17 mouse cellular contexts compared by ENCODE assay signal in genomic region chr15:57172723-57173122, GRCm38 (mm10).
DNase-seq lines count a peak whose midpoint lies in the region; ATAC-seq and TF ChIP-seq lines count a peak whose summit lies in the region.
"Had no signal": no experiment of that assay in that cellular context is flagged by ENCODE, and none has a peak within 500 bp of the region (broad histone marks: within the 10 kb centered on the region; RNA-seq: fewer than 3 reads in every experiment).

No protein-coding gene starts in this region.

- H3K9me3 ChIP-seq in lung, embryonic 14.5 days (ENCODE audit: low read depth, low read length), result no peaks in the 10 kb centered on the region
- no peaks in the 10 kb centered on the region for H3K9me3 ChIP-seq in embryonic facial prominence, embryonic 11.5 days (replicated peaks; ENCODE audit: control insufficient read depth, low read length)
- no peaks in the 10 kb centered on the region for H3K9me3 ChIP-seq in midbrain, embryonic 16.5 days (replicated peaks; ENCODE audit: control insufficient read depth, low read length, poor library complexity, severe bottlenecking)
- no peaks in the 10 kb centered on the region for H3K9me3 ChIP-seq in kidney, embryonic 16.5 days (ENCODE audit: low read length)
- no peaks in the 10 kb centered on the region for H3K9me3 ChIP-seq in hindbrain, embryonic 16.5 days (ENCODE audit: control insufficient read depth, low read length)

- no peak for ATAC-seq in lung, embryonic 14.5 days (ENCODE audit: insufficient read depth)
- ATAC-seq in embryonic facial prominence, embryonic 11.5 days (replicated peaks; ENCODE audit: insufficient number of reproducible peaks, low FRiP score, low TSS enrichment, low read depth), result no peak
- ATAC-seq in midbrain, embryonic 16.5 days, result peak; percentile 71; the same call in 1 of the 2 replicates
- no peak for ATAC-seq in kidney, embryonic 16.5 days (ENCODE audit: low FRiP score, low TSS enrichment)
- no peak for ATAC-seq in hindbrain, embryonic 16.5 days

- TF ChIP-seq POLR2A in lung, adult 2 months (IDR thresholded peaks at IDR 0.05; ENCODE audit: borderline replicate concordance, extremely low read depth, low read depth, low read length), result no peak

- H3K27ac ChIP-seq in lung, embryonic 14.5 days (ENCODE audit: low read depth), result no peak overlapping the region
- H3K27ac ChIP-seq in embryonic facial prominence, embryonic 11.5 days (replicated peaks; ENCODE audit: low read depth, low read length), result no peak overlapping the region; the same call in 1 of the 2 replicates
- no peak overlapping the region for H3K27ac ChIP-seq in midbrain, embryonic 16.5 days (ENCODE audit: low read length)
- H3K27ac ChIP-seq in kidney, embryonic 16.5 days (ENCODE audit: low read length), result no peak overlapping the region
- H3K27ac ChIP-seq in hindbrain, embryonic 16.5 days (ENCODE audit: low read depth, low read length), result no peak overlapping the region

- no peak overlapping the region for H3K4me2 ChIP-seq in lung, embryonic 14.5 days
- no peak overlapping the region for H3K4me2 ChIP-seq in embryonic facial prominence, embryonic 11.5 days (ENCODE audit: low read depth, low read length)
- no peak overlapping the region for H3K4me2 ChIP-seq in midbrain, embryonic 16.5 days (ENCODE audit: low read length)
- no peak overlapping the region for H3K4me2 ChIP-seq in kidney, embryonic 16.5 days (replicated peaks; ENCODE audit: low read depth, low read length)
- no peak overlapping the region for H3K4me2 ChIP-seq in hindbrain, embryonic 16.5 days (ENCODE audit: low read length)

- peak; percentile 9 for DNase-seq in adrenal gland, postnatal 14 days
- DNase-seq in adrenal gland, postnatal 4 days (ENCODE audit: low spot score in 2 of 2), result no peak
- DNase-seq in lung, embryonic 14.5 days, result peak; percentile 11
- no peak for DNase-seq in lung, adult 2 months
- peak; percentile 65 for DNase-seq in embryonic facial prominence, embryonic 11.5 days (ENCODE audit: low spot score)
- DNase-seq: cerebellum, postnatal 36 days; gastrocnemius, postnatal 36 days; kidney, adult 8-10 months; kidney, postnatal 4 days; layer of hippocampus, postnatal 36 days; left cerebral cortex, postnatal 4 days; thymus, postnatal 25 days had no signal

- 23% methylated on average over 5 of the region's 5 CpGs for WGBS in lung, embryonic 14.5 days
- WGBS in lung, adult 2 months, result 24% methylated on average over 5 of the region's 5 CpGs
- 19% methylated on average over 5 of the region's 5 CpGs for WGBS in embryonic facial prominence, embryonic 11.5 days
- 19% methylated on average over 5 of the region's 5 CpGs for WGBS in midbrain, embryonic 16.5 days
- WGBS in kidney, embryonic 16.5 days, result 59% methylated on average over 5 of the region's 5 CpGs
- WGBS in hindbrain, embryonic 16.5 days, result 69% methylated on average over 5 of the region's 5 CpGs

- no peaks in the 10 kb centered on the region for H3K4me1 ChIP-seq in lung, embryonic 14.5 days (ENCODE audit: insufficient read depth)
- H3K4me1 ChIP-seq in lung, adult 2 months (ENCODE audit: control insufficient read depth, insufficient read depth, low read length), result no peaks in the 10 kb centered on the region
- no peaks in the 10 kb centered on the region for H3K4me1 ChIP-seq in embryonic facial prominence, embryonic 11.5 days (ENCODE audit: control insufficient read depth, insufficient read depth, low read length)
- H3K4me1 ChIP-seq in midbrain, embryonic 16.5 days (ENCODE audit: control insufficient read depth, insufficient read depth, low read length), result no peaks in the 10 kb centered on the region
- H3K4me1 ChIP-seq in kidney, embryonic 16.5 days (ENCODE audit: insufficient read depth, low read length), result no peaks in the 10 kb centered on the region
- H3K4me1 ChIP-seq in hindbrain, embryonic 16.5 days (ENCODE audit: control insufficient read depth, insufficient read depth, low read depth, low read length), result no peaks in the 10 kb centered on the region

- H3K27me3 ChIP-seq in lung, embryonic 14.5 days (ENCODE audit: insufficient read depth, low read length), result no peaks in the 10 kb centered on the region
- H3K27me3 ChIP-seq in embryonic facial prominence, embryonic 11.5 days (ENCODE audit: control insufficient read depth, insufficient read depth, low read length), result no peaks in the 10 kb centered on the region
- H3K27me3 ChIP-seq in midbrain, embryonic 16.5 days (ENCODE audit: control insufficient read depth, insufficient read depth, low read depth, low read length), result no peaks in the 10 kb centered on the region
- H3K27me3 ChIP-seq in kidney, embryonic 16.5 days (ENCODE audit: insufficient read depth, low read length), result no peaks in the 10 kb centered on the region
- H3K27me3 ChIP-seq in hindbrain, embryonic 16.5 days (replicated peaks; ENCODE audit: control insufficient read depth, insufficient read depth, low read length), result no peaks in the 10 kb centered on the region
- H3K27me3 ChIP-seq: CH12.LX had no signal

- no peaks in the 10 kb centered on the region for H3K36me3 ChIP-seq in lung, embryonic 14.5 days (ENCODE audit: insufficient read depth)
- no peaks in the 10 kb centered on the region for H3K36me3 ChIP-seq in embryonic facial prominence, embryonic 11.5 days (replicated peaks; ENCODE audit: control insufficient read depth, insufficient read depth, low read depth, low read length)
- H3K36me3 ChIP-seq in midbrain, embryonic 16.5 days (ENCODE audit: control insufficient read depth, insufficient read depth, low read length), result no peaks in the 10 kb centered on the region
- no peaks in the 10 kb centered on the region for H3K36me3 ChIP-seq in kidney, embryonic 16.5 days (ENCODE audit: insufficient read depth, low read length)
- H3K36me3 ChIP-seq in hindbrain, embryonic 16.5 days (ENCODE audit: control insufficient read depth, insufficient read depth, low read length), result no peaks in the 10 kb centered on the region

- no peak for TF ChIP-seq CTCF in lung, embryonic 14.5 days (IDR thresholded peaks at IDR 0.05; ENCODE audit: low read depth)
- no peak for TF ChIP-seq CTCF in lung, adult 2 months (IDR thresholded peaks at IDR 0.05; ENCODE audit: insufficient read depth, low read length)

- no peak overlapping the region for H3K9ac ChIP-seq in lung, embryonic 14.5 days
- no peak overlapping the region for H3K9ac ChIP-seq in embryonic facial prominence, embryonic 11.5 days (replicated peaks; ENCODE audit: low read length)
- no peak overlapping the region for H3K9ac ChIP-seq in midbrain, embryonic 16.5 days (ENCODE audit: low read depth, low read length)
- no peak overlapping the region for H3K9ac ChIP-seq in kidney, embryonic 16.5 days (replicated peaks; ENCODE audit: low read length)
- no peak overlapping the region for H3K9ac ChIP-seq in hindbrain, embryonic 16.5 days (ENCODE audit: low read depth, low read length)

- H3K4me3 ChIP-seq in lung, embryonic 14.5 days (ENCODE audit: low read depth, low read length), result no peak overlapping the region
- H3K4me3 ChIP-seq in lung, adult 2 months (replicated peaks; ENCODE audit: extremely low read depth, low read depth, low read length), result no peak overlapping the region
- H3K4me3 ChIP-seq in embryonic facial prominence, embryonic 11.5 days (ENCODE audit: low read depth, low read length), result no peak overlapping the region
- no peak overlapping the region for H3K4me3 ChIP-seq in midbrain, embryonic 16.5 days (ENCODE audit: low read depth, low read length)
- no peak overlapping the region for H3K4me3 ChIP-seq in kidney, embryonic 16.5 days (ENCODE audit: low read length)
- no peak overlapping the region for H3K4me3 ChIP-seq in hindbrain, embryonic 16.5 days (ENCODE audit: low read length)
- H3K4me3 ChIP-seq: myocyte had no signal

Comparison
In these comparisons a context has a peak if more than half of its experiments do, and no peak if none do; other contexts are left out.
1. DNase-seq: peak in adrenal gland, postnatal 14 days (single experiment), lung, embryonic 14.5 days (single experiment) and embryonic facial prominence, embryonic 11.5 days (single experiment); none in adrenal gland, postnatal 4 days (0 of 2) and lung, adult 2 months (single experiment).